31 mouse cellular contexts compared by ENCODE assay signal in genomic region chr2:103287716-103288115, GRCm38 (mm10). TPM values are rescaled to one million over a fixed set of nuclear protein-coding genes. Genes with fewer than 3 reads are reported as not detected.
"Had no signal": no experiment of that assay in that cellular context is flagged by ENCODE, and none has a peak within 500 bp of the region (broad histone marks: within the 10 kb centered on the region; RNA-seq: fewer than 3 reads in every experiment).

No protein-coding gene starts in this region.

- H3K4me1 ChIP-seq: embryonic facial prominence, embryonic 10.5 days; embryonic facial prominence, embryonic 12.5 days had no signal

- H3K4me2 ChIP-seq: embryonic facial prominence, embryonic 12.5 days; embryonic facial prominence, embryonic 13.5 days; embryonic facial prominence, embryonic 15.5 days; forebrain, embryonic 12.5 days; forebrain, embryonic 13.5 days; forebrain, embryonic 15.5 days had no signal

- H3K9ac ChIP-seq: embryonic facial prominence, embryonic 12.5 days; embryonic facial prominence, embryonic 13.5 days; embryonic facial prominence, embryonic 15.5 days; forebrain, embryonic 12.5 days; forebrain, embryonic 13.5 days; forebrain, embryonic 15.5 days; forebrain, postnatal 0 days had no signal

- H3K36me3 ChIP-seq: embryonic facial prominence, embryonic 10.5 days; embryonic facial prominence, embryonic 12.5 days; embryonic facial prominence, embryonic 13.5 days; embryonic facial prominence, embryonic 15.5 days; forebrain, embryonic 10.5 days; forebrain, embryonic 12.5 days; forebrain, embryonic 15.5 days had no signal

- H3K4me3 ChIP-seq: embryonic facial prominence, embryonic 10.5 days; embryonic facial prominence, embryonic 12.5 days; embryonic facial prominence, embryonic 13.5 days; embryonic facial prominence, embryonic 15.5 days; erythroblast, embryonic 14.5 days; forebrain, embryonic 10.5 days; forebrain, embryonic 12.5 days; forebrain, embryonic 13.5 days; forebrain, embryonic 15.5 days; gastrocnemius, adult 2 months; heart, adult 2 months had no signal

- ATAC-seq: forebrain, embryonic 13.5 days; forebrain, embryonic 14.5 days; forebrain, embryonic 15.5 days; forebrain, embryonic 16.5 days; forebrain, postnatal 0 days had no signal

- H3K27me3 ChIP-seq: embryonic facial prominence, embryonic 12.5 days; embryonic facial prominence, embryonic 13.5 days; embryonic facial prominence, embryonic 15.5 days; forebrain, embryonic 15.5 days had no signal

- H3K27ac ChIP-seq: embryonic facial prominence, embryonic 10.5 days; embryonic facial prominence, embryonic 12.5 days; embryonic facial prominence, embryonic 13.5 days; embryonic facial prominence, embryonic 15.5 days; forebrain, embryonic 10.5 days; forebrain, embryonic 12.5 days; forebrain, embryonic 13.5 days; forebrain, embryonic 15.5 days; gastrocnemius, adult 2 months; heart, adult 2 months had no signal

- DNase-seq: cerebellum, adult 2 months; cerebellum, adult 8-10 months; cerebellum, adult 9-10 months; cerebellum, adult 9-11 months; cerebellum, postnatal 10 days; cerebellum, postnatal 14 days; cerebellum, postnatal 25 days; cerebellum, postnatal 36 days; embryo, embryonic 11 days; forebrain, postnatal 0 days; gastrocnemius, adult 2 months; gastrocnemius, postnatal 10 days; gastrocnemius, postnatal 14 days; gastrocnemius, postnatal 25 days; gastrocnemius, postnatal 36 days; heart, adult 2 months had no signal

- H3K9me3 ChIP-seq: embryonic facial prominence, embryonic 10.5 days; embryonic facial prominence, embryonic 12.5 days; embryonic facial prominence, embryonic 13.5 days; embryonic facial prominence, embryonic 15.5 days; forebrain, embryonic 10.5 days; forebrain, embryonic 12.5 days; forebrain, embryonic 13.5 days; forebrain, embryonic 15.5 days had no signal

RNA-seq across cellular contexts. Expression of gene Ehf, which starts 15.4 kb away (rescaled TPM):
- total RNA-seq: common myeloid progenitor, adult 5-6 weeks; gastrocnemius, adult 8-10 months; gastrocnemius, postnatal 10 days; gastrocnemius, postnatal 14 days; gastrocnemius, postnatal 25 days; granulocyte monocyte progenitor cell, adult 5-6 weeks; heart, adult 2 months had no signal
- polyA plus RNA-seq: embryonic facial prominence, embryonic 10.5 days; forebrain, embryonic 10.5 days; forebrain, embryonic 11.5 days had no signal
